Mouse (Mus musculus): ENCODE data around the gene Cbfa2t2.

Gene Cbfa2t2

GRCm38 (mm10) chr2:154436458-154437190 is at the start of gene Cbfa2t2:
Cbfa2t2 (plus strand) TSS chr2:154436481.
- peak; percentile 43 for DNase-seq (ENCODE audit: low read depth, low spot score)

GRCm38 (mm10) chr2:154390180-154390964 is 45.9 kb upstream of the Cbfa2t2 start:
- peak; percentile 51 for DNase-seq (ENCODE audit: low read depth, low spot score)

- peak; percentile 50 for DNase-seq (ENCODE audit: low read depth, low spot score)
Observed at GRCm38 (mm10) chr2:154394602-154395001, 41.7 kb upstream of the Cbfa2t2 start.

GRCm38 (mm10) chr2:154396529-154396928 is 39.8 kb upstream of the Cbfa2t2 start:
- no peak for DNase-seq (ENCODE audit: low read depth, low spot score)

GRCm38 (mm10) chr2:154398267-154398666 is 38.0 kb upstream of the Cbfa2t2 start:
- no peak for DNase-seq (ENCODE audit: low read depth, low spot score)

GRCm38 (mm10) chr2:154399325-154399724 is 37.0 kb upstream of the Cbfa2t2 start:
- peak; percentile 66 for DNase-seq (ENCODE audit: low read depth, low spot score)

GRCm38 (mm10) chr2:154401976-154402375 is 34.3 kb upstream of the Cbfa2t2 start:
- DNase-seq (ENCODE audit: low read depth, low spot score), result no peak

GRCm38 (mm10) chr2:154402811-154403210 is 33.5 kb upstream of the Cbfa2t2 start:
- DNase-seq (ENCODE audit: low read depth, low spot score), result peak; percentile 53

- DNase-seq (ENCODE audit: low read depth, low spot score), result peak; percentile 50
Observed at GRCm38 (mm10) chr2:154405447-154405994, 30.8 kb upstream of the Cbfa2t2 start.

GRCm38 (mm10) chr2:154407063-154407642 is 29.1 kb upstream of the Cbfa2t2 start:
- no peak for DNase-seq (ENCODE audit: low read depth, low spot score)

- DNase-seq (ENCODE audit: low read depth, low spot score), result peak; percentile 83
Observed at GRCm38 (mm10) chr2:154407643-154408445, 28.4 kb upstream of the Cbfa2t2 start, which contains the start of gene Snta1. Snta1 (minus strand) TSS chr2:154408099.

GRCm38 (mm10) chr2:154410355-154410754 is 25.9 kb upstream of the Cbfa2t2 start:
- peak; percentile 77 for DNase-seq (ENCODE audit: low read depth, low spot score)

- DNase-seq (ENCODE audit: low read depth, low spot score), result peak; percentile 84
Observed at GRCm38 (mm10) chr2:154412018-154412666, 24.1 kb upstream of the Cbfa2t2 start.

- peak; percentile 85 for DNase-seq (ENCODE audit: low read depth, low spot score)
Observed at GRCm38 (mm10) chr2:154417107-154417506, 19.2 kb upstream of the Cbfa2t2 start.

GRCm38 (mm10) chr2:154418001-154418400 is 18.3 kb upstream of the Cbfa2t2 start:
- DNase-seq (ENCODE audit: low read depth, low spot score), result no peak

GRCm38 (mm10) chr2:154419631-154420515 is 16.4 kb upstream of the Cbfa2t2 start:
- DNase-seq (ENCODE audit: low read depth, low spot score), result peak; percentile 36

GRCm38 (mm10) chr2:154420942-154421731 is 15.1 kb upstream of the Cbfa2t2 start:
- peak; percentile 91 for DNase-seq (ENCODE audit: low read depth, low spot score)

GRCm38 (mm10) chr2:154422181-154422580 is 14.1 kb upstream of the Cbfa2t2 start:
- DNase-seq (ENCODE audit: low read depth, low spot score), result peak; percentile 42

- DNase-seq (ENCODE audit: low read depth, low spot score), result no peak
Observed at GRCm38 (mm10) chr2:154423548-154423947, 12.7 kb upstream of the Cbfa2t2 start.

All from brain, adult 2 months (tissue).